Mouse (Mus musculus) spleen, adult 12 weeks (tissue): Measurements from ENCODE around the gene Gpatch4.

Experiments used
- DNase-seq: peaks from one replicate; pipeline ENCODE4 v3.0.0; 2022; ENCODE audit warnings: low spot score

Gene Gpatch4

GRCm38 (mm10) chr3:88042661-88043421 is at the start of gene Gpatch4:
Gpatch4 (plus strand) TSS chr3:88043108.
- peak; percentile 69 for DNase-seq

DNA sequence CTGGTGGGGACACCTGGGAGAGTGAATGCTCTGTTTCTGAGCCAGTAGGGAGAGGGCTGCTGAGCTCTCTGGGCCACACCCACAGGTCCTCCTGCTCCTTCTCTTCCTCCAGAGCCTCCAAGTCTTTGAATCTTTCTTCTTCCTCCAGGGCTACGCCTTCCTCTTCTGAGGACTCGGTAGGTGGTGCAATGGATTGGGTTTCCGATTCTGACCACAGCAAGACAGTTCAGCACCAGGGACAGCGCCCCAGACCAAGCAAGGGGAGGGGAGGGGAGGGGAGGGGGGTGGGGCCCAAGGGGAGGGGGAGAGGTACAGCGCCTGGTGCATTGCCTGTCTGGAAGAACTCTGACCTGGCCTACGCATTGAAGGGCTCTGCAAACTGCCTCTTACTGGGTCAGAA is 49.5 kb upstream of the Gpatch4 start:
- DNase-seq = no peak

GRCm38 (mm10) chr3:87995331-87995730 is 47.6 kb upstream of the Gpatch4 start:
- no peak for DNase-seq

- DNase-seq = no peak
These were observed 46.5 kb upstream of the Gpatch4 start for GRCm38 (mm10) chr3:87996401-87996800.

DNA sequence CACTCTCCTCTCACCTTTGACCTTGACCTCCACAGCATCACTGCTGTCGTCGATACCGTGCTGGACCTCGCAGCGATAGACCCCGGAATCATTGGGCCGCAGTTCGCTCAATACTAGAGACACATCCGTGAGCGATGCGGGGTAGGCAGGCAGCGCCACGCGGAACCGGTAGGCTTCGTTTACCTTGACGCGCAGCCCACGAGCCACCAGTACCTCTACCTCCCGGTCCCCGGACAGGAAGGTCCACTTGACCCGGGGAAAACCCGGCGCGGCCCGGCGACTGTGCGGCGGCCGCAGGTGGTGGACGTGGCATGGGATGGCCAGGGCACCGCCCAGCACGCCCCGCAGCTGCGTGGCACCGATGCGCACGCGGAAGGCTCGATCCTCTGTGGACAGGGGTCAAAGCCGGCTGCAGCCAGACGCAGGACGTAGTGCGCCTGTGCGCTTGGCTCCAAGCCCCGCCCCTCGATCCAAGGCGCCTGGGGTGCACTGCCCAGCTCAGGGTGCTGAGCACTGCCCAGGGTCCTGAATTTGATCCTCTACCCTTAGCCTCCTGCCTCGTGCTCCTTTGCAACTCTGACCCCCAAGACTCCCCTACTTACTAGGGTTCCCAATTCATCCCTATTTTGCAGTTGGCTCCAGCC is 45.8 kb upstream of the Gpatch4 start:
- no peak for DNase-seq

- no peak for DNase-seq
These were observed 44.2 kb upstream of the Gpatch4 start for GRCm38 (mm10) chr3:87998747-87999146.

DNA sequence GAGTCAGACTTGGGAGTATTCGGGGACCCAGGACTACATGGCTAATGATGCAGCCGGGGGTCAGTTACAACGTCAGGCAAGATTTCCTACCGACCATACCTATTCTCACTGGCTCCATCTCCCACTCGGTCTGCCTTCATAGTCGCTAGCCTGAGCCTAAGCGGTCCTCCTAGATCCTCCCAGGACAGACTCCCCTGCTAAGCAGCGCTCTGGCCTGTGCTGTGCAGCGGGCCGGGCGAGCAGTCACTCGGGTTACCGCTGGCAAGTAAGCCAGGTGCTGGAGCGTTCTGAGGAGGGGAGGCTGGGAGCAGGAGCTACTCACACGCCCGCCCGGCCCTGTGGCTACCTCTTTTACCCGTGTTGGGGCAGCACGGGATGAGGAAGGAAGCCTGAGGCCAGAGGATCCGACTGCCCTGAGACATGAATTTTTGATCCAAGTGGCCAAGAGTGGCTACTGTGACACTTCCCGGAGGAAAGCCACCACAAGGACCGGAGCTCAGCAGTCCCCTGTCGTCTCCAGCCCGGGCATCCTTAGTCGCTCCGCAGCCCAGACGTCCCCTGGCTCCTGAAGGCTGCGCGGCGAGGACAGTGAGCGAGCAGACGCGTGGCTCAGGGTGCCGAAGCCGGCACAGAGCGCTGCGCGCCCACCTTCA is 43.5 kb upstream of the Gpatch4 start:
- DNase-seq = no peak

GRCm38 (mm10) chr3:88000181-88000580 is 42.7 kb upstream of the Gpatch4 start, which contains the start of gene Bcan:
Bcan (minus strand) TSS chr3:88000230.
- DNase-seq = no peak

DNA sequence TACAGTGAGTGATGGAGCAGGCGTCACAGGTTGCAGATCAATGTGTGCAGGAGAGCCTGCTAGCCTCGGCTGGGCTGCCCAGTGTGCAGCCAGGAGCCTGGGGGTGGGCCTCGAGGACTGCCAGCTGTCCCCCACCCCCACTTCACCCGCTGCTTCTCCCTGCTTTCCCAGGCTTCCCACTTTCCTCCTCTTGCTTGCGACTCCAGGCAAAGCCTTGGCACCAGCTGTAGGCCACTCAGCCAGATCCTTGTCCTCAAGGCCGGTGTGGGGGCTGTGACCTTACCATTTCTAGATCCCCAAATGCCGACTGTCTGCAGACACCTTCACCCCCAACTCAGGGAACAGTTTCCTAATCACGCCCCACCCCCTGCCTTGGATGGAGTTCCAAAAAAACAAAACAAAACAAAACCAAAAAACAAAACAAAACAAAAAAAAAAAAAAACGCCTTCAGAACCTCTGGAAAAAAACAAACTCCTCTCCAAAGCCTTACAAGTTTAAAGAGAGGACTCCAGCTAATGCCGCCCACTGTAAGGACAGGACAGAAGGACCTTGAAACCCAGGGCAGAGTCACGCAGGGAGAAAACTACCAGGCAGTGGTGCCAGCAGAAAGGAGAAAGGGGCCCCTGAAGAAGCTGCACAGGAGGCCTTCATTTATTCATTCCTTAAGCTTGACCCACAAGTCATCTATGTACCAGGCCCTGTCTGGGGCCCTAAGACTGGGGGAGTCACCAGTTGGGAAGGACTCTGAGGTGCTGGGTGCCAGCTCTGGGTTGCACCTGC is 41.9 kb upstream of the Gpatch4 start:
- no peak for DNase-seq

DNA sequence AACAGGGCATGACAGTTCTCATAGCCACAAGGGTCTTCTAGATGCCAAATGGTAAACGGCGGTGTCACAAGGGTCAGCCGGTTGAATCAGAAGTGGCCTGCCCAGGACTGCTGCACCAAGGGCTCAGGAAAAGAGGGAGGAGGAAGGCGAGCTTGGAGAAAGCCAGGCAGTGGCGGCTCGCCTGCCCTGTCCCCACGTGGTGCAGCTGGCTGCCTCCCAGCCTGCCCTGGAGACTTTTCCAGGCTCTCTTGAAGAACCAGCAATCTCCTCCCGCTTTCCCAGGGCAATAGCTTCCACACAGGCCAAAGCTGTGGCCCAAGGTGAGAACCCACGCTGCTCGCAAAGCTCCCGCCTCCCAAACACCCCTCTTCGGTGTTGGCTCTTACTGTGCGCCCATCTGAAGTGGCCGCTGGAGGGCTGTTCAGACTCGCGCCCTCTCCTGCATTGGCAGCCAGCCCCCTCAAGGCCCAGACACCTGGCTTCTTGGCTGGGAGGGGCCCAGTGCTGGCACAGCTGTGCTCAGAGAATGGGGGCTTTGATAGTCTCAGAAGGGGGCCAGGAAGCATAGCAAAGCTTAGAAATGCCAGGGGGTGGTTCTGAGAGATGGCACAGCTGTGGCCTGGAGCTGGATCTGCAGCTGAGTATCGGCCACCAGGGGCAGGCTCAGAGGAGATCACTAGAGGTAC is 40.5 kb upstream of the Gpatch4 start:
- no peak for DNase-seq

GRCm38 (mm10) chr3:88005822-88006786 is 36.8 kb upstream of the Gpatch4 start:
- no peak for DNase-seq

DNA sequence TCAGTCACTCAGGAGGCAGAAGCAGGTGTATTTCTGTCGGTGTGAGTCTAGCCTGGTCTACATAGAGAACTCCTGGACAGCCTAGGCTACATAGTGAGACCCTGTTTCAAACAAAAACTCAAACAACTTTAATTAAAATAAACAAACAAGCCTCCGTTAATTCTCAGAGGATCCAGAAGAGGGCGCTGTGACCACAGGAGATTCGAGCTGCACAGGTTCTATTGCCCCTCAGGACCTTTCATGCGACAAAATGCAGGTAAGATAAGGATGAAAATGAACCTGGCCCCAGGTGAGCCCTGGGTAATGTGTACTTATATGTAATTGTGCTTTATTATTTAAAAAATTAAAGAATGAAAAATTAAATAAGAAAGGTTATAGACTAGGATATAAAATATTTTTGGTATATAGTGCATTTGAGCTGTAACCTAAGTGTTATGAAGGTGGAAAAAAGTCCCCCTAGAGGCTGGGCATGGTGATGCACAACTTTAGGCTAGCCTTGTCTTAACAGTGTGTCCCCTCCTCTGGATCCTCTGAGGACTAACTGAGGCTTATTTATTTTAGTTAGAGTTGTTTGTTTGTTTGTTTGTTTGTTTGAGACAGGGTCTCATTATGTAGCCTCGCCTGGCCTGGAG is 32.2 kb upstream of the Gpatch4 start:
- DNase-seq = no peak

- DNase-seq = peak; percentile 75
These were observed 20.4 kb upstream of the Gpatch4 start for GRCm38 (mm10) chr3:88022322-88023191.

GRCm38 (mm10) chr3:88023192-88024074 is 19.5 kb upstream of the Gpatch4 start:
- no peak for DNase-seq

- no peak for DNase-seq
These were observed 16.1 kb upstream of the Gpatch4 start for GRCm38 (mm10) chr3:88026823-88027222.

- DNase-seq = no peak
These were observed 15.3 kb upstream of the Gpatch4 start, which contains the start of gene Hapln2 for GRCm38 (mm10) chr3:88027434-88028186. Hapln2 (minus strand) TSS chr3:88027583.
